Mouse (Mus musculus) NIH3T3 (cell line): ENCODE measurements around the gene Spryd4.
"Not testable (repeated sequence)": the region's sequence is repeated elsewhere in the genome, so short reads cannot be mapped to it uniquely, and the experiment has no call there.

Source experiments
- DNase-seq: peaks from one replicate; pipeline ENCODE4 v3.0.0-alpha.2; 2012; ENCODE audit warnings: low read depth

The Spryd4 gene

GRCm38 (mm10) chr10:128225538-128225937, 13.9 kb upstream of the Spryd4 start, which contains the start of gene Mip:
Gene Mip (plus strand): TSS chr10:128225838.
- DNase-seq = no peak

GRCm38 (mm10) chr10:128225064-128225463, 13.5 kb upstream of the Spryd4 start:
- DNase-seq = no peak

- no peak for DNase-seq
Observed at GRCm38 (mm10) chr10:128221533-128222286, 10.1 kb upstream of the Spryd4 start.

GRCm38 (mm10) chr10:128218387-128219117, 6.9 kb upstream of the Spryd4 start:
- DNase-seq = no peak

GRCm38 (mm10) chr10:128214981-128215380, 3.4 kb upstream of the Spryd4 start:
- DNase-seq = peak; percentile 49

GRCm38 (mm10) chr10:128214112-128214511, 2.5 kb upstream of the Spryd4 start:
- not testable (repeated sequence) for DNase-seq

GRCm38 (mm10) chr10:128212871-128213323, 1.3 kb upstream of the Spryd4 start:
- DNase-seq = peak; percentile 79

GRCm38 (mm10) chr10:128212148-128212547, 541 bp upstream of the Spryd4 start:
- no peak for DNase-seq

GRCm38 (mm10) chr10:128210954-128211353, 653 bp downstream of the Spryd4 start:
- peak; percentile 48 for DNase-seq

- no peak for DNase-seq
Observed at GRCm38 (mm10) chr10:128210131-128210530, 1.5 kb downstream of the Spryd4 start.

GRCm38 (mm10) chr10:128209311-128210009, 2.1 kb downstream of the Spryd4 start:
- no peak for DNase-seq

GRCm38 (mm10) chr10:128208326-128208725, 3.3 kb downstream of the Spryd4 start:
- DNase-seq = peak; percentile 64

GRCm38 (mm10) chr10:128204941-128205340, 6.7 kb downstream of the Spryd4 start:
- no peak for DNase-seq

GRCm38 (mm10) chr10:128201856-128202255, 9.8 kb downstream of the Spryd4 start:
- DNase-seq = no peak

- peak; percentile 19 for DNase-seq
Observed at GRCm38 (mm10) chr10:128194551-128195461, 16.8 kb downstream of the Spryd4 start.

GRCm38 (mm10) chr10:128194024-128194550, 17.5 kb downstream of the Spryd4 start, which contains the start of gene Gls2:
Gene Gls2 (plus strand): TSS chr10:128194457.
- DNase-seq = peak; percentile 97

- DNase-seq = no peak
Observed at GRCm38 (mm10) chr10:128193113-128193512, 18.5 kb downstream of the Spryd4 start.

GRCm38 (mm10) chr10:128192030-128192766, 19.4 kb downstream of the Spryd4 start:
- not testable (repeated sequence) for DNase-seq

- no peak for DNase-seq
Observed at GRCm38 (mm10) chr10:128191472-128191871, 20.1 kb downstream of the Spryd4 start.

GRCm38 (mm10) chr10:128188242-128188877, 23.2 kb downstream of the Spryd4 start:
- DNase-seq = peak; percentile 96
